Mouse (Mus musculus): Measurements from ENCODE around the gene Slit3. TPM values are rescaled to one million over a fixed set of nuclear protein-coding genes. Genes with fewer than 3 reads are reported as not detected.

The Slit3 gene
- polyA plus RNA-seq, 1 experiment from 2014 or later, result 20.4 TPM

DNA sequence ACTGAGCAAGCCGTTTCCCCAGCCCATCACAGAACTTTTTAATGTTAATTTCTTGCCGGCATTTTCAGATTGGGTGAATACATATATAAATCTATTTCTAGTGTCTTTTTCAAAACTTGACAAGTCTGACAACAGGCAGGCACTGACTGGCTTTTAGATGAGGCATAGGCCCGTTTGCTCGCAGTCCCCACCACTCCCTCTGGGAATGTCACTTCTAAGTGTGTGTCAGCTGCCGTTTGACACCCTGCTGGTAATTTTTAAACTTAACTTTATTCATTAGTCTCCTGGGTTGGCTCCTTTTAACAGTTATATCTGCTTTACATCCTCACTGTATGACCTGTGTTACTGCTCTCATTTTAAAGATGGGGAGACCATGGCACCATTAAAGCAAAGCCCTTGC lies 21.2 kb downstream of the Slit3 start:
- no peak for ATAC-seq (ENCODE audit: low FRiP score, low TSS enrichment)
- whole genome bisulfite sequencing, result 61% methylated on average over 5 of the region's 5 CpGs
- H3K4me1 ChIP-seq (ENCODE audit: control insufficient read depth, insufficient read depth, low read length), result no peaks in the 10 kb centered on the region

DNA sequence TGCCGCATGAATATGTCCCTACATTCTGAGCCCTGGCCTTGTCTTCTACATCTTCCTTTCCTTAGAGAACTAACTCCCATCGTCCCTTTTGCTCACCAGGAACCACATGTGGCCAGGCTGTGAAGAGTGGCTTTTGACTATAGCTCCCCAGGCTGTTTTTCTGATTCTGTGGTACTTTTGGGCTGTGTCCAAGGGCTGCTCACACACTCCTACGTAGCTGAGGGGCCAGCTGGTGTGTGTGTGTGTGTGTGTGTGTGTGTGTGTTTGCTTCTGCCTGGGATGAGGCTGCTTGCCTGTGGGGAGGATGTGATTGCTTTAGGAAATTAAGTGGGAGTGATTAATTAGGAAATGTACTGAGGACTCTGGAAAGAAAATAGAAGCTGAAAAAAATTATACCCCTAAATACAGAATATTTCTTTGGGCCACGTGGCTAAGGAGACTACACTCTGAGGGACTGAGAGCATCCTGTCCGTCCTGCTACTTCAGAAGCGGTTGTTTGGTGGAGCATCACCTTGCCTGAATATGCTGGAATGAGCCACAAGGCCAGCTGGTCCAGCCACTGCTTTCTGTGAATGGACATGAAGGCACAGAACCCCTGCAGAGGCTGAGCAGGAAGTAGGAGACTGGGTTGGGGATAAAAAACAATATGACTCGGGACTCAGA lies 21.8 kb downstream of the Slit3 start:
- 50% methylated on average over 7 of the region's 7 CpGs for WGBS
- H3K9ac ChIP-seq (ENCODE audit: low read depth, low read length), result no peak overlapping the region
- no peak overlapping the region for H3K27ac ChIP-seq (ENCODE audit: low read depth, low read length)
- no peaks in the 10 kb centered on the region for H3K27me3 ChIP-seq (ENCODE audit: control insufficient read depth, insufficient read depth, low read length)
- no peak overlapping the region for H3K4me3 ChIP-seq (ENCODE audit: low read length)
- H3K4me2 ChIP-seq (replicated peaks; ENCODE audit: low read depth, low read length), result no peak overlapping the region
- H3K4me1 ChIP-seq (ENCODE audit: control insufficient read depth, insufficient read depth, low read length), result no peaks in the 10 kb centered on the region
- no peaks in the 10 kb centered on the region for H3K9me3 ChIP-seq (ENCODE audit: control insufficient read depth, low read length)
- H3K36me3 ChIP-seq (ENCODE audit: control insufficient read depth, insufficient read depth, low read length), result no peaks in the 10 kb centered on the region
- peak; percentile 62 for ATAC-seq (ENCODE audit: low FRiP score, low TSS enrichment)

More for the DNA sequence above, 21.2 kb downstream of the Slit3 start:
- H3K9me3 ChIP-seq (ENCODE audit: control insufficient read depth, low read length), result no peaks in the 10 kb centered on the region
- no peaks in the 10 kb centered on the region for H3K36me3 ChIP-seq (ENCODE audit: control insufficient read depth, insufficient read depth, low read length)
- H3K4me2 ChIP-seq (replicated peaks; ENCODE audit: low read depth, low read length), result no peak overlapping the region
- no peak overlapping the region for H3K9ac ChIP-seq (ENCODE audit: low read depth, low read length)
- H3K27me3 ChIP-seq (ENCODE audit: control insufficient read depth, insufficient read depth, low read length), result no peaks in the 10 kb centered on the region
- H3K27ac ChIP-seq (ENCODE audit: low read depth, low read length), result no peak overlapping the region
- no peak overlapping the region for H3K4me3 ChIP-seq (ENCODE audit: low read length)

DNA sequence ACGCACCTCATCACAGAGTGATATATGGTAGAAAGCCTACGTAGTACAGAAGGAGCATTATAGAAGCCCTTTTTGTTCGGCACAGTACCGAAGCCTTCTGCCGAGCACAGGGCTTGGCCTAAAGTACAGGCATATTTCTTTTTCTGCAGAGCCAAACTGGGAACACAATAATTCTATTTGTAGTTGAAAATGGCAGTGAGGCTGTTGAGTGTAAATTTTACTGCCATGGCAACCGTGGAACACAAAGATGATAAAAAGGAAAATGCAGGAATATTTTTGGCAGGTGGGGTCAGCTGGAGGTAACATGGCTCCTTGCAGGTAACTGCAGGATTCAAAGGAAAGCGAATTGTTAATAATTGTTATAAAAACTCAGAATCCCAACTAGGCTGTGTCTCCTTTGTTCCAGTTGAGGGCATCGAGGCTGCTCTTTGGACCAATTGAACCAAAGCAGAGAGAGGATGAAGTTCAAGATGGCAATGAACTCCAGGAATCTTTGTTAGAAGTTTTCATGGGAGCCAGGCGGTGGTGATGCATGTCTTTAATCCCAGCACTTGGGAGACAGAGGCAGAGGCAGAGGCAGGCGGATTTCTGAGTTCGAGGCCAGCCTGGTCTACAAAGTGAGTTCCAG lies 26.9 kb downstream of the Slit3 start:
- WGBS, result 90% methylated on average over 11 of the region's 11 CpGs
- no peaks in the 10 kb centered on the region for H3K36me3 ChIP-seq (ENCODE audit: control insufficient read depth, insufficient read depth, low read length)
- no peak overlapping the region for H3K27ac ChIP-seq (ENCODE audit: low read depth, low read length)
- no peak overlapping the region for H3K4me2 ChIP-seq (replicated peaks; ENCODE audit: low read depth, low read length)
- H3K9me3 ChIP-seq (ENCODE audit: control insufficient read depth, low read length), result no peaks in the 10 kb centered on the region
- no peak overlapping the region for H3K4me3 ChIP-seq (ENCODE audit: low read length)
- 0 out of 2 replicates have a peak, but pooled peaks cover 13% of the 10 kb centered on the region for H3K4me1 ChIP-seq (ENCODE audit: control insufficient read depth, insufficient read depth, low read length)
- H3K27me3 ChIP-seq (ENCODE audit: control insufficient read depth, insufficient read depth, low read length), result no peaks in the 10 kb centered on the region
- ATAC-seq (ENCODE audit: low FRiP score, low TSS enrichment), result no peak
- H3K9ac ChIP-seq (ENCODE audit: low read depth, low read length), result no peak overlapping the region

DNA sequence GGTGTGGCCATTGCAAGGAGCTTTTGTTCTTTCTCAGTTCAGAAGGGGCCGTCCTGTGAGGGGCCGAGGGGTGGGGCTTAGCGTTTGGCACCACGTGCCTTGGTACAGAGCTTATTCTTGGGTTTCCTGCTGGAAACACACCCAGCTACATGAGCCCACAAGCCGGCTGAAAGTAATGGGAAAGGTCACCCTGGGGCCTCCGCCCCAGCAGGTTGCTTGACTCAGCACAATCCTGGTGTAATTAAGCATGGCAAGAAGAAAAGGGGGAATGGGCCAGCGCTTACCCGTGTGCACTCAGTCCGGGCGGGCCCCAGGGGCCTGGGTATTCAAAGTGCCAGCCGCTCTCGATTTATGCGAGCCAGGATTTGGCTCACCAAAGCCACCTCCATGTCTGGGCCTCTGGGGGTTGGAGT lies 30.5 kb downstream of the Slit3 start:
- 24% methylated on average over 13 of the region's 13 CpGs for whole genome bisulfite sequencing
- ATAC-seq (ENCODE audit: low FRiP score, low TSS enrichment), result peak; percentile 91
- no peaks in the 10 kb centered on the region for H3K27me3 ChIP-seq (ENCODE audit: control insufficient read depth, insufficient read depth, low read length)
- H3K9me3 ChIP-seq (ENCODE audit: control insufficient read depth, low read length), result no peaks in the 10 kb centered on the region
- H3K9ac ChIP-seq (ENCODE audit: low read depth, low read length), result no peak overlapping the region
- no peak overlapping the region for H3K4me3 ChIP-seq (ENCODE audit: low read length)
- H3K4me2 ChIP-seq (replicated peaks; ENCODE audit: low read depth, low read length), result no peak overlapping the region; the same call in 1 of the 2 replicates
- 0 out of 2 replicates have a peak, but pooled peaks cover 15% of the 10 kb centered on the region for H3K4me1 ChIP-seq (ENCODE audit: control insufficient read depth, insufficient read depth, low read length)
- H3K36me3 ChIP-seq (ENCODE audit: control insufficient read depth, insufficient read depth, low read length), result no peaks in the 10 kb centered on the region
- H3K27ac ChIP-seq (ENCODE audit: low read depth, low read length), result no peak overlapping the region

DNA sequence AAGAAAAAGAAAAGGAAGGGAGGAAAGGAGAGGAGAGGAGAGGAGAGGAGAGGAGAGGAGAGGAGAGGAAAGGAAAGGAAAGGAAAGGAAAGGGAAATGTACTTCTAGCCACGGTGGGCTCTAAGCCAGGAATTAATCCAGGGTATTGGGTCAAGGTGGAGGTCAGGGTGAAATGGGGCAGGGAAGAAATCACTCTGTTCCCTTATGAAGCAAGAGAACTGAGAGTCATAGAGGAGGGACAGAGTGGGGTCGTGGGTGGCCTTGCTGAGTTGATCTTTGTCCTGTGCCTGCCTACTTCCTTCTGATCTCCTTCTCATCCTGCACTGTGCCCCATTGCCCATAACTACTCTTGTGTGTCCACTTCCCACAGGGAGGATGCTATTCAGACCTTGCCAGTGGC lies 31.9 kb downstream of the Slit3 start:
- Histone ChIP-seq H3K36me3 (ENCODE audit: control insufficient read depth, insufficient read depth, low read length) (no peaks in the 10 kb centered on the region), H3K9me3 (ENCODE audit: control insufficient read depth, low read length) (no peaks in the 10 kb centered on the region), H3K4me2 (replicated peaks; ENCODE audit: low read depth, low read length) (no peak overlapping the region), H3K27me3 (ENCODE audit: control insufficient read depth, insufficient read depth, low read length) (no peaks in the 10 kb centered on the region), H3K4me1 (ENCODE audit: control insufficient read depth, insufficient read depth, low read length) (0 out of 2 replicates have a peak, but pooled peaks cover 15% of the 10 kb centered on the region), H3K9ac (ENCODE audit: low read depth, low read length) (no peak overlapping the region), H3K4me3 (ENCODE audit: low read length) (no peak overlapping the region), H3K27ac (ENCODE audit: low read depth, low read length) (no peak overlapping the region)
- 53% methylated on average over 2 of the region's 2 CpGs for WGBS
- no peak for ATAC-seq (ENCODE audit: low FRiP score, low TSS enrichment)

DNA sequence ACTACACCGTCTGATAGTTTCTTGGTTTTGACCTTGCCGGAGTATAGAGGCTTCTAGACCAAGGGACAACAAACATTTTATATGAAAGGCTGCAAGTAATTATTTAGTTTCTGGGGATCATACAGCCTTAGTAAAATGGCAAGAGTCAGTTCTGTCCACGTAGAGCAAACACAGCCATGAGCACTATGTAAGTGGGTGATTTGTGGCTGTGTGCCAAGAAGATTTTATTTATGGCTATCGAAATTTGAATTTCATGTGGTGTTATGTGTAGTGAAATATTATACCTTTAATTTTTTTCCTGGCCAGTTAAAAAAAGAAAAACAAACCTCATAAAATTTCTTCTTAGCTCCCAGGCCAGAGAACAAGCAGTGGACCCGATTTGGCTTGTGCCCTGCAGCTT lies 33.4 kb downstream of the Slit3 start:
- Histone ChIP-seq H3K9me3 (ENCODE audit: control insufficient read depth, low read length) (no peaks in the 10 kb centered on the region), H3K4me1 (ENCODE audit: control insufficient read depth, insufficient read depth, low read length) (0 out of 2 replicates have a peak, but pooled peaks cover 12% of the 10 kb centered on the region), H3K4me2 (replicated peaks; ENCODE audit: low read depth, low read length) (no peak overlapping the region), H3K4me3 (ENCODE audit: low read length) (no peak overlapping the region), H3K36me3 (ENCODE audit: control insufficient read depth, insufficient read depth, low read length) (no peaks in the 10 kb centered on the region), H3K27ac (ENCODE audit: low read depth, low read length) (no peak overlapping the region), H3K9ac (ENCODE audit: low read depth, low read length) (no peak overlapping the region), H3K27me3 (ENCODE audit: control insufficient read depth, insufficient read depth, low read length) (no peaks in the 10 kb centered on the region)
- 80% methylated on average over 5 of the region's 5 CpGs for WGBS
- no peak for ATAC-seq (ENCODE audit: low FRiP score, low TSS enrichment)

DNA sequence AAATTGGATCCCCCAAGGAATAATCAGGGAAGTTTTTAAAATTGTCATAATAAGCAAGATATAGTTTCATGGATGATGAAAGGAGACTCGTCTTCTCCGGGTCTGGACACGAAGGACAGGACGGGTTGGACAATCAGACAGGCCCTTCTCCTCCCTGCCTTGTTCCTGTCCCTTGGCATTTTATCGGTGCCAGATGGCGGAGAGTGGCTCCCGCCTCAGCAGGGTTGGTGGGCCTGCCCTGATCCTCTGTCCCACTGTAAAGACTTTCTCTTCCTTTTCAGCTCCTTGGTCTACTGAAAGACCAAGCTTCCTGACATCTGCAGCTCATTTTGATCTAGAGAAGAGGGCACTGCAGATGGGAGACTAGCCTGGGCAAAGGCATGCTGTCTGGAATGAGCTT lies 34.3 kb downstream of the Slit3 start:
- Histone ChIP-seq H3K27ac (ENCODE audit: low read depth, low read length) (no peak overlapping the region), H3K4me2 (replicated peaks; ENCODE audit: low read depth, low read length) (no peak overlapping the region), H3K4me1 (ENCODE audit: control insufficient read depth, insufficient read depth, low read length) (0 out of 2 replicates have a peak, but pooled peaks cover 12% of the 10 kb centered on the region), H3K9ac (ENCODE audit: low read depth, low read length) (no peak overlapping the region), H3K9me3 (ENCODE audit: control insufficient read depth, low read length) (no peaks in the 10 kb centered on the region), H3K27me3 (ENCODE audit: control insufficient read depth, insufficient read depth, low read length) (no peaks in the 10 kb centered on the region), H3K4me3 (ENCODE audit: low read length) (no peak overlapping the region), H3K36me3 (ENCODE audit: control insufficient read depth, insufficient read depth, low read length) (no peaks in the 10 kb centered on the region)
- no peak for ATAC-seq (ENCODE audit: low FRiP score, low TSS enrichment)
- 87% methylated on average over 7 of the region's 7 CpGs for WGBS

DNA sequence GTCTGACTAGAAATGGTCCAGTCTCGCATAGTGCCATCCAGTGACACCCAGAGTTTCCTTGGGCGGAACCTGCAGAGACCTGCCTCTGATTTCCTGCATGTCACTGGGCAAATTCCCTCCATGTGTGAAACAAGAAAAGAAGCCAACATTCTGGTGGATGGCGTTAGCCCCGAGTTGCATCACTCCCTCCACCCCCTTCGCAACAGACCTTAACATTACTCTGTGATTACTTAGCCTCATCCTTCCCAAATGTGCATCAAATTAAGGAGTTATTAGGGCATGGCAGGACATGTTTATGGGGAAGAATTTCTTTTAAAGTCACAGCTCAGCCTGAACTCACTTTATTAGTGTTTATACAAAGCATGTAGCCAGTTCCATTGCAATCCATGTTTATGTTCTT lies 35.7 kb downstream of the Slit3 start:
- no peak for ATAC-seq (ENCODE audit: low FRiP score, low TSS enrichment)
- 92% methylated on average over 5 of the region's 5 CpGs for WGBS
- Histone ChIP-seq H3K4me2 (replicated peaks; ENCODE audit: low read depth, low read length) (no peak overlapping the region), H3K27ac (ENCODE audit: low read depth, low read length) (no peak overlapping the region), H3K4me1 (ENCODE audit: control insufficient read depth, insufficient read depth, low read length) (0 out of 2 replicates have a peak, but pooled peaks cover 11% of the 10 kb centered on the region), H3K9me3 (ENCODE audit: control insufficient read depth, low read length) (no peaks in the 10 kb centered on the region), H3K36me3 (ENCODE audit: control insufficient read depth, insufficient read depth, low read length) (no peaks in the 10 kb centered on the region), H3K9ac (ENCODE audit: low read depth, low read length) (no peak overlapping the region), H3K27me3 (ENCODE audit: control insufficient read depth, insufficient read depth, low read length) (no peaks in the 10 kb centered on the region), H3K4me3 (ENCODE audit: low read length) (no peak overlapping the region)

DNA sequence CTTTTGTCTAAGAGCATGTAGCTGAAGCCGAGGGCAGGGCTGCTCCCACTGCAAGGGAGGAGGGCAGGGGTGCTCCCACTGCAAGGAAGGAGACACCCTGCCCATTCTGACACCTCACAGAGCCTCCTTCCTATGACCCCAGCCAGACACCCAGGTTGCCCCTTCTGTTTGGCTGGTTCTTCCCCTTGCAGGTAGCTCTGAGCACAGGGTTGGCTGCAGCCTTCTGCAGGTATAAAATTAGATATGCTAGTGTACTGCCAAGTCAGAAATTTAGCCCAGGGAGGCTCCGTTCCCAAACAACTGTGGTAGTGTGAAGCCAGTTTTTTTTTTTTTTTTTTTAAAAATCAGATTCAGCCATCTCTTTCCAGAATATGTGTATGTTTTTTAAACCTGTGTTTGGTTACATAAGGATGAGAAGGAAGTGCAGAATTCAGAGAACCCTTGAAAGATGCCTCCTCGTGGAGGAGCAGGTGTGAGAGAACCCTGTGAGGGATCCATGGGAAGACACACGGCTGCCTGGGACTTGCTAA lies 39.7 kb downstream of the Slit3 start:
- H3K9me3 ChIP-seq (ENCODE audit: control insufficient read depth, low read length), result no peaks in the 10 kb centered on the region
- no peak overlapping the region for H3K27ac ChIP-seq (ENCODE audit: low read depth, low read length)
- H3K4me1 ChIP-seq (ENCODE audit: control insufficient read depth, insufficient read depth, low read length), result no peaks in the 10 kb centered on the region
- H3K36me3 ChIP-seq (ENCODE audit: control insufficient read depth, insufficient read depth, low read length), result no peaks in the 10 kb centered on the region
- no peaks in the 10 kb centered on the region for H3K27me3 ChIP-seq (ENCODE audit: control insufficient read depth, insufficient read depth, low read length)
- no peak overlapping the region for H3K4me2 ChIP-seq (replicated peaks; ENCODE audit: low read depth, low read length)
- 83% methylated on average over 4 of the region's 4 CpGs for WGBS
- H3K9ac ChIP-seq (ENCODE audit: low read depth, low read length), result no peak overlapping the region
- H3K4me3 ChIP-seq (ENCODE audit: low read length), result no peak overlapping the region
- no peak for ATAC-seq (ENCODE audit: low FRiP score, low TSS enrichment)
